Mouse (Mus musculus): ENCODE results near the gene Gpr4. TPM values are rescaled to one million over a fixed set of nuclear protein-coding genes. Genes with fewer than 3 reads are reported as not detected.

The Gpr4 gene
- total and polyA plus RNA-seq, 3 experiments: 0.04 to 0.31 TPM; not detected in 1

DNA sequence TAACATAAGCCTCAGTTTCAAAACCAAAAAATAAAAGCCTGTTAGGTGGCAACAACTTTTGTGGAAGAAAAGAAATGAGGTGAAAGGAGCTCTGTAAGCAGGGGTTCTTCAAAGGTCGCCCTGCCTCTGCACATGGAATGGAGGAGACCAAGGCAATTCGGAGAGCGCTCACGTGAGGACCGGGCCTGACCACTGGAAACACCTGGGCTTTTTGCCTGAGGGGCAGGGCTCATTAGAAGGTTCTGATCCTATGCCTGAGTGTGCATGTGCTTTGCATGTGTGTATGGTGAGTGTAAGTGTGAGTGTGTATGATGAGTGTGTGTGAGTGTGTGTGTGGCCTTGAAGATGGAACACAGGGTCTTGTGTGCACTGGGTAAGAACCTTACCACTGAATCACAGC lies 18.6 kb downstream of the Gpr4 start:
- H3K9ac ChIP-seq (ENCODE audit: insufficient read depth, low read depth): no peak overlapping the region
- no peak overlapping the region for H3K4me3 ChIP-seq (replicated peaks in 1 of 3; ENCODE audit: low read depth in 2 of 3, low read length in 2 of 3, poor library complexity in 1 of 3)
- peaks cover 17% of the 10 kb centered on the region for H3K79me2 ChIP-seq (replicated peaks; ENCODE audit: control insufficient read depth, extremely low read depth, insufficient read depth, poor library complexity, severe bottlenecking)
- dilution Hi-C loops (cut with MboI; ENCODE audit: extremely low pct_ligation_motif_present, extremely low pct_unique_long_range_greater_than_20kb, low sequenced_read_pairs): no loop called here
- no peak overlapping the region for H3K27ac ChIP-seq (ENCODE audit: insufficient read depth, low read depth)
- TF ChIP-seq USF1 (IDR thresholded peaks at IDR 0.05; ENCODE audit: low read depth, low read length): no peak
- no peak for TF ChIP-seq MAX (IDR thresholded peaks at IDR 0.05; ENCODE audit: low read length)
- no peak for TF ChIP-seq MYC (IDR thresholded peaks at IDR 0.05; ENCODE audit: low read depth, low read length)
- TF ChIP-seq HCFC1 (IDR thresholded peaks at IDR 0.05; ENCODE audit: low read depth, low read length): no peak
- TF ChIP-seq GABPA (IDR thresholded peaks at IDR 0.05; ENCODE audit: insufficient replicate concordance, low read depth, low read length): no peak
- no peak for TF ChIP-seq ZMIZ1 (IDR thresholded peaks at IDR 0.05; ENCODE audit: low read depth, low read length)
- no peak for TF ChIP-seq MAFK (IDR thresholded peaks at IDR 0.05; ENCODE audit: insufficient replicate concordance, low read length)
- TF ChIP-seq IRF4 (IDR thresholded peaks at IDR 0.05; ENCODE audit: low read depth, low read length): no peak
- no peak for TF ChIP-seq UBTF (IDR thresholded peaks at IDR 0.05; ENCODE audit: low read depth, low read length)
- no peak for TF ChIP-seq KAT2A (IDR thresholded peaks at IDR 0.05; ENCODE audit: insufficient replicate concordance, low read length)
- no peak for TF ChIP-seq USF2 (conservative IDR thresholded peaks at IDR 0.05; ENCODE audit: low read depth, low read length)
- no peak for TF ChIP-seq E2F4 (IDR thresholded peaks at IDR 0.05; ENCODE audit: insufficient replicate concordance, low read depth, low read length)
- TF ChIP-seq BHLHE40 (IDR thresholded peaks at IDR 0.05; ENCODE audit: low read depth, low read length): no peak
- TF ChIP-seq ELF1 (IDR thresholded peaks at IDR 0.05; ENCODE audit: low read depth, low read length): no peak
- peaks cover 0 to 25% of the 10 kb centered on the region in 2 experiments; a peak in 2 of 4 replicates for H3K4me1 ChIP-seq (ENCODE audit: control insufficient read depth in 1 of 2, insufficient read depth in 2 of 2)
- H3K9me3 ChIP-seq (replicated peaks; ENCODE audit: low read length): no peaks in the 10 kb centered on the region
- H3K36me3 ChIP-seq (replicated peaks in 1 of 2; ENCODE audit: control insufficient read depth in 1 of 2, insufficient read depth in 1 of 2, low read length in 1 of 2): peaks cover 0 to 48% of the 10 kb centered on the region in 2 experiments
- H3K4me2 ChIP-seq (ENCODE audit: insufficient read depth, low read depth, poor library complexity, severe bottlenecking): no peak overlapping the region
- H3K27me3 ChIP-seq (replicated peaks): no peaks in the 10 kb centered on the region
- no peak for DNase-seq (ENCODE audit: extremely low read depth)
- in situ Hi-C loops (cut with MboI; ENCODE audit: low pct_ligation_motif_present, low pct_unique_long_range_greater_than_20kb, low sequenced_read_pairs): loop anchor here (5.0 kb wide), 2 partner anchors 39 to 41 kb away; partner anchors contain the start of gene Vasp

DNA sequence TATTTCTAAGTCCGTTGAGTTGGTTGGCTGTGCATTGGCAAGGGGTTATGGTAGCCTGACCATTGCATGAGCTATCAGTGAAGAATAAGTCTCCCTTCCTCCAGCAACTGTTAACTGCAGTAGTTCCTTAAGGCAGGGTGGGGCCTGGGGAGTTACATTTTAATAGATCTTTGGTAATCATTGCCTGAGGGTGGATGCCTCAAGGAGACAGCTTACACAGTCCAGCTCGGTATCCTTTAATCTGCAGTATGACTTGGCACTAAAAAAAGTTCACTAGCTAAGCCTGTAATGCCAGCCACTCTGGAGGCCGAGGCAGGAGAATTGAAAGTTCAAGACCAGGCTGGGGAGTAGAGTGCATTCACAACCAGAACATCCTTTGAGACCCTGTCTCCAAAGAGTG lies 19.5 kb downstream of the Gpr4 start:
- in situ Hi-C loops (cut with MboI; ENCODE audit: low pct_ligation_motif_present, low pct_unique_long_range_greater_than_20kb, low sequenced_read_pairs): loop anchor here (5.0 kb wide), 2 partner anchors 40 kb away; partner anchors contain the start of gene Vasp

More for the DNA sequence above, 19.5 kb downstream of the Gpr4 start:
- peaks cover 0 to 51% of the 10 kb centered on the region in 2 experiments for H3K36me3 ChIP-seq (replicated peaks in 1 of 2; ENCODE audit: control insufficient read depth in 1 of 2, insufficient read depth in 1 of 2, low read length in 1 of 2)
- H3K4me3 ChIP-seq (replicated peaks in 1 of 3; ENCODE audit: low read depth in 2 of 3, low read length in 2 of 3, poor library complexity in 1 of 3): no peak overlapping the region
- H3K79me2 ChIP-seq (replicated peaks; ENCODE audit: control insufficient read depth, extremely low read depth, insufficient read depth, poor library complexity, severe bottlenecking): peaks cover 15% of the 10 kb centered on the region
- no peak overlapping the region for H3K27ac ChIP-seq (ENCODE audit: insufficient read depth, low read depth)
- H3K9me3 ChIP-seq (replicated peaks; ENCODE audit: low read length): no peaks in the 10 kb centered on the region
- dilution Hi-C loops (cut with MboI; ENCODE audit: extremely low pct_ligation_motif_present, extremely low pct_unique_long_range_greater_than_20kb, low sequenced_read_pairs): no loop called here
- H3K4me2 ChIP-seq (ENCODE audit: insufficient read depth, low read depth, poor library complexity, severe bottlenecking): no peak overlapping the region
- no peak for DNase-seq (ENCODE audit: extremely low read depth)
- H3K4me1 ChIP-seq (ENCODE audit: control insufficient read depth in 1 of 2, insufficient read depth in 2 of 2): peaks cover 0 to 21% of the 10 kb centered on the region in 2 experiments; a peak in 2 of 4 replicates
- no peak overlapping the region for H3K9ac ChIP-seq (ENCODE audit: insufficient read depth, low read depth)
- no peaks in the 10 kb centered on the region for H3K27me3 ChIP-seq (replicated peaks)
- TF ChIP-seq USF2 (conservative IDR thresholded peaks at IDR 0.05; ENCODE audit: low read depth, low read length) (no peak), PAX5 (IDR thresholded peaks at IDR 0.05; ENCODE audit: low read length) (no peak), IRF4 (IDR thresholded peaks at IDR 0.05; ENCODE audit: low read depth, low read length) (no peak), KAT2A (IDR thresholded peaks at IDR 0.05; ENCODE audit: insufficient replicate concordance, low read length) (no peak), NELFE (IDR thresholded peaks at IDR 0.05; ENCODE audit: low read depth, low read length) (no peak), MYC (IDR thresholded peaks at IDR 0.05; ENCODE audit: low read depth, low read length) (no peak), CHD1 (IDR thresholded peaks at IDR 0.05; ENCODE audit: low read depth, low read length) (no peak), MXI1 (IDR thresholded peaks at IDR 0.05; ENCODE audit: low read depth, low read length) (no peak), RCOR1 (conservative IDR thresholded peaks at IDR 0.05; ENCODE audit: low read depth, low read length) (no peak), TBP (conservative IDR thresholded peaks at IDR 0.05; ENCODE audit: low read depth, low read length) (no peak), SMC3 (IDR thresholded peaks at IDR 0.05; ENCODE audit: low read depth, low read length) (no peak), SIN3A (IDR thresholded peaks at IDR 0.05; ENCODE audit: low read length) (no peak), ZC3H11A (IDR thresholded peaks at IDR 0.05; ENCODE audit: low read depth, low read length) (no peak), ZNF384 (IDR thresholded peaks at IDR 0.05; ENCODE audit: low read depth, low read length) (no peak), USF1 (IDR thresholded peaks at IDR 0.05; ENCODE audit: low read depth, low read length) (no peak), MAX (IDR thresholded peaks at IDR 0.05; ENCODE audit: low read length) (no peak), ETS1 (conservative IDR thresholded peaks at IDR 0.05; ENCODE audit: low read depth, low read length) (no peak), JUND (conservative IDR thresholded peaks at IDR 0.05; ENCODE audit: low read depth, low read length) (no peak), MAFK (IDR thresholded peaks at IDR 0.05; ENCODE audit: insufficient replicate concordance, low read length) (no peak)

Measured in CH12.LX (cell line).